Mouse (Mus musculus): ENCODE data around the gene Ncam1. TPM values are rescaled to one million over a fixed set of nuclear protein-coding genes. Genes with fewer than 3 reads are reported as not detected.

The Ncam1 gene
- polyA plus RNA-seq, 1 experiment from 2014 or later = 25.2 TPM

DNA sequence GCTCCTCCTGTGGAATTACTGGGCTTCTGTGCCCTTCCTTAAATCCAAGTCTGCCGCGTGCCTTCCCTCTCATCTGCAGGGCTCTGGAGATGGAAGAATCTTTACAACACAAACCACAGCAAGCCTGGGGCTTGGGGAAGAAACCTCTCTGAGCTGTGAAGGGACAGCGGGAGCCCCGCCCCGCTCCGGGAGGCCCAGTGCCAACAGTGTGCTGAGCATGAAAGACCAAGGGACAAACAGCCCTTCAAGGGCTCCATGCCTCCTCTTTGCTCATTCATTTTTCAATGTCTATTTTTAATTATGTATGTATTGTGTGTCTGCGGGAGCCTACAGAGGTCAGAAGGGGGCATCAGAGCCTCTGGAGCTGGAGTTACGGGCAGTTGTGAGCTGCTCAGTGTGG is 271.4 kb downstream of the Ncam1 start:
- Histone ChIP-seq H3K4me1 (replicated peaks; ENCODE audit: control insufficient read depth, insufficient read depth, low read length) (no peaks in the 10 kb centered on the region), H3K9ac (ENCODE audit: low read length) (no peak overlapping the region), H3K9me3 (ENCODE audit: control insufficient read depth, low read length) (no peaks in the 10 kb centered on the region), H3K36me3 (ENCODE audit: control insufficient read depth, insufficient read depth, low read length) (no peaks in the 10 kb centered on the region), H3K4me2 (ENCODE audit: low read depth, low read length) (no peak overlapping the region), H3K27me3 (ENCODE audit: control insufficient read depth, insufficient read depth, low read depth, low read length) (no peaks in the 10 kb centered on the region), H3K27ac (ENCODE audit: low read length) (no peak overlapping the region), H3K4me3 (ENCODE audit: low read length) (no peak overlapping the region)
- no peak for ATAC-seq (ENCODE audit: low read depth)
- 74% methylated on average over 8 of the region's 8 CpGs for WGBS

- no peak overlapping the region for H3K4me2 ChIP-seq (ENCODE audit: low read depth, low read length)
- ATAC-seq (ENCODE audit: low read depth) = no peak
- H3K9me3 ChIP-seq (ENCODE audit: control insufficient read depth, low read length) = no peaks in the 10 kb centered on the region
- WGBS = 80% methylated on average over 9 of the region's 9 CpGs
- no peaks in the 10 kb centered on the region for H3K36me3 ChIP-seq (ENCODE audit: control insufficient read depth, insufficient read depth, low read length)
- H3K27me3 ChIP-seq (ENCODE audit: control insufficient read depth, insufficient read depth, low read depth, low read length) = no peaks in the 10 kb centered on the region
- H3K4me3 ChIP-seq (ENCODE audit: low read length) = no peak overlapping the region
- no peaks in the 10 kb centered on the region for H3K4me1 ChIP-seq (replicated peaks; ENCODE audit: control insufficient read depth, insufficient read depth, low read length)
- no peak overlapping the region for H3K27ac ChIP-seq (ENCODE audit: low read length)
- H3K9ac ChIP-seq (ENCODE audit: low read length) = no peak overlapping the region
Observed at GRCm38 (mm10) chr9:49524721-49525120, 274.0 kb downstream of the Ncam1 start.

- Histone ChIP-seq H3K9me3 (ENCODE audit: control insufficient read depth, low read length) (no peaks in the 10 kb centered on the region), H3K4me1 (replicated peaks; ENCODE audit: control insufficient read depth, insufficient read depth, low read length) (no peaks in the 10 kb centered on the region), H3K27ac (ENCODE audit: low read length) (no peak overlapping the region), H3K4me3 (ENCODE audit: low read length) (no peak overlapping the region), H3K9ac (ENCODE audit: low read length) (no peak overlapping the region), H3K4me2 (ENCODE audit: low read depth, low read length) (no peak overlapping the region), H3K27me3 (ENCODE audit: control insufficient read depth, insufficient read depth, low read depth, low read length) (no peaks in the 10 kb centered on the region), H3K36me3 (ENCODE audit: control insufficient read depth, insufficient read depth, low read length) (no peaks in the 10 kb centered on the region)
- no peak for ATAC-seq (ENCODE audit: low read depth)
- WGBS = 88% methylated on average over 9 of the region's 9 CpGs
Observed at GRCm38 (mm10) chr9:49523881-49524280, 274.8 kb downstream of the Ncam1 start.

- Histone ChIP-seq H3K27me3 (ENCODE audit: control insufficient read depth, insufficient read depth, low read depth, low read length) (no peaks in the 10 kb centered on the region), H3K4me2 (ENCODE audit: low read depth, low read length) (no peak overlapping the region), H3K9me3 (ENCODE audit: control insufficient read depth, low read length) (no peaks in the 10 kb centered on the region), H3K4me1 (replicated peaks; ENCODE audit: control insufficient read depth, insufficient read depth, low read length) (no peaks in the 10 kb centered on the region), H3K9ac (ENCODE audit: low read length) (no peak overlapping the region), H3K36me3 (ENCODE audit: control insufficient read depth, insufficient read depth, low read length) (no peaks in the 10 kb centered on the region), H3K4me3 (ENCODE audit: low read length) (no peak overlapping the region), H3K27ac (ENCODE audit: low read length) (no peak overlapping the region)
- 73% methylated on average over 2 of the region's 2 CpGs for WGBS
- ATAC-seq (ENCODE audit: low read depth) = no peak
Observed at GRCm38 (mm10) chr9:49514306-49514705, 284.4 kb downstream of the Ncam1 start.

GRCm38 (mm10) chr9:49510666-49511065 is 288.1 kb downstream of the Ncam1 start:
- Histone ChIP-seq H3K27ac (ENCODE audit: low read length) (no peak overlapping the region), H3K36me3 (ENCODE audit: control insufficient read depth, insufficient read depth, low read length) (no peaks in the 10 kb centered on the region), H3K4me3 (ENCODE audit: low read length) (no peak overlapping the region), H3K9me3 (ENCODE audit: control insufficient read depth, low read length) (no peaks in the 10 kb centered on the region), H3K4me1 (replicated peaks; ENCODE audit: control insufficient read depth, insufficient read depth, low read length) (no peaks in the 10 kb centered on the region), H3K9ac (ENCODE audit: low read length) (no peak overlapping the region), H3K4me2 (ENCODE audit: low read depth, low read length) (no peak overlapping the region), H3K27me3 (ENCODE audit: control insufficient read depth, insufficient read depth, low read depth, low read length) (no peaks in the 10 kb centered on the region)
- 84% methylated on average over 4 of the region's 4 CpGs for WGBS
- no peak for ATAC-seq (ENCODE audit: low read depth)

DNA sequence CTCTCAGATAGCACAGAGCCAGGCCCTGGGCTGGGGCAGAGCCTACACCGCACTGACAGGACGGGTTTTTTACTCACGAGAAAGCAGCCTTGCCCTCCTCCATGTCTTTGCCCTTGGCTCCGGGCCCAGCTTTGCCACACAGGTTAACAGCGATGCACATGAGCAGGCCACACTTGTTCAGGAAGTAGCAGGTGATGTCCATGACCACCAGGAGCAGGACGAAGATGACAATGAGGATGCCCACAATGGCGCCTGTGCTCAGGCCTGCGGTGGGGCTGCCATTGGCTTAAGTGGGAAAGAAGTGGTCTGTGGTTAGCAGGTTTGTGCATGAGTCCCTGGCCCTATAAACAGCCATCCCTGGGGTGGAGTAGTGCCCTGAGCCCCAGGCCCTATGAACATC is 289.1 kb downstream of the Ncam1 start:
- no peaks in the 10 kb centered on the region for H3K36me3 ChIP-seq (ENCODE audit: control insufficient read depth, insufficient read depth, low read length)
- H3K4me2 ChIP-seq (ENCODE audit: low read depth, low read length) = no peak overlapping the region
- 88% methylated on average over 8 of the region's 8 CpGs for whole genome bisulfite sequencing
- no peaks in the 10 kb centered on the region for H3K9me3 ChIP-seq (ENCODE audit: control insufficient read depth, low read length)
- H3K4me1 ChIP-seq (replicated peaks; ENCODE audit: control insufficient read depth, insufficient read depth, low read length) = no peaks in the 10 kb centered on the region
- no peaks in the 10 kb centered on the region for H3K27me3 ChIP-seq (ENCODE audit: control insufficient read depth, insufficient read depth, low read depth, low read length)
- H3K9ac ChIP-seq (ENCODE audit: low read length) = no peak overlapping the region
- no peak overlapping the region for H3K4me3 ChIP-seq (ENCODE audit: low read length)
- H3K27ac ChIP-seq (ENCODE audit: low read length) = no peak overlapping the region
- no peak for ATAC-seq (ENCODE audit: low read depth)

- Histone ChIP-seq H3K9ac (ENCODE audit: low read length) (no peak overlapping the region), H3K27me3 (ENCODE audit: control insufficient read depth, insufficient read depth, low read depth, low read length) (no peaks in the 10 kb centered on the region), H3K4me1 (replicated peaks; ENCODE audit: control insufficient read depth, insufficient read depth, low read length) (no peaks in the 10 kb centered on the region), H3K36me3 (ENCODE audit: control insufficient read depth, insufficient read depth, low read length) (no peaks in the 10 kb centered on the region), H3K4me3 (ENCODE audit: low read length) (no peak overlapping the region), H3K4me2 (ENCODE audit: low read depth, low read length) (no peak overlapping the region), H3K9me3 (ENCODE audit: control insufficient read depth, low read length) (no peaks in the 10 kb centered on the region), H3K27ac (ENCODE audit: low read length) (no peak overlapping the region)
- WGBS = 90% methylated on average over 3 of the region's 3 CpGs
- ATAC-seq (ENCODE audit: low read depth) = no peak
Observed at GRCm38 (mm10) chr9:49509094-49509493, 289.6 kb downstream of the Ncam1 start.

- H3K27ac ChIP-seq (ENCODE audit: low read length) = no peak overlapping the region
- no peaks in the 10 kb centered on the region for H3K27me3 ChIP-seq (ENCODE audit: control insufficient read depth, insufficient read depth, low read depth, low read length)
- H3K9me3 ChIP-seq (ENCODE audit: control insufficient read depth, low read length) = no peaks in the 10 kb centered on the region
- 78% methylated on average over 9 of the region's 9 CpGs for WGBS
- ATAC-seq (ENCODE audit: low read depth) = no peak
- H3K36me3 ChIP-seq (ENCODE audit: control insufficient read depth, insufficient read depth, low read length) = no peaks in the 10 kb centered on the region
- no peak overlapping the region for H3K9ac ChIP-seq (ENCODE audit: low read length)
- no peak overlapping the region for H3K4me3 ChIP-seq (ENCODE audit: low read length)
- no peaks in the 10 kb centered on the region for H3K4me1 ChIP-seq (replicated peaks; ENCODE audit: control insufficient read depth, insufficient read depth, low read length)
- H3K4me2 ChIP-seq (ENCODE audit: low read depth, low read length) = no peak overlapping the region
Observed at GRCm38 (mm10) chr9:49507829-49508585, 290.7 kb downstream of the Ncam1 start.

DNA sequence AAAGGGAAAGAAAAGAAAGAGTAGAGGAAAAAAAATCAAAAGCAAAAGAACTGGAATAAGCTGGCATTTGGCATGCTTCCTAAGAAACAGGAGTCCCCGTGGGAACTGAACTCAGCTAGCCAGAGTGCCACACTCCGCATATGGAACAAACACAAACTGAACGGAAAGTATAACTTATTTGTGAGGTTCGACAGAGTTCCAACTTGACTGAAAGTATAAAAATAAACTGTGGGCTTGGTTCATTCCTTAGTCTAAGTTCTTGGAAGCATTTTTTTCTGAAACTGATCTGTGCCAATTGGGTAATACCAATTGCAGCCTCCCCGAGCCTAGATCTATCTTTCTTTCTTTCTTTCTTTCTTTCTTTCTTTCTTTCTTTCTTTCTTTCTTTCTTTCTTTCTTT is 294.1 kb downstream of the Ncam1 start:
- no peaks in the 10 kb centered on the region for H3K27me3 ChIP-seq (ENCODE audit: control insufficient read depth, insufficient read depth, low read depth, low read length)
- H3K36me3 ChIP-seq (ENCODE audit: control insufficient read depth, insufficient read depth, low read length) = no peaks in the 10 kb centered on the region
- no peak overlapping the region for H3K4me2 ChIP-seq (ENCODE audit: low read depth, low read length)
- no peaks in the 10 kb centered on the region for H3K9me3 ChIP-seq (ENCODE audit: control insufficient read depth, low read length)
- no peaks in the 10 kb centered on the region for H3K4me1 ChIP-seq (replicated peaks; ENCODE audit: control insufficient read depth, insufficient read depth, low read length)
- 56% methylated on average over 5 of the region's 5 CpGs for WGBS
- H3K27ac ChIP-seq (ENCODE audit: low read length) = no peak overlapping the region
- ATAC-seq (ENCODE audit: low read depth) = no peak
- H3K9ac ChIP-seq (ENCODE audit: low read length) = no peak overlapping the region
- no peak overlapping the region for H3K4me3 ChIP-seq (ENCODE audit: low read length)

GRCm38 (mm10) chr9:49502245-49502644 is 296.5 kb downstream of the Ncam1 start:
- no peak overlapping the region for H3K4me2 ChIP-seq (ENCODE audit: low read depth, low read length)
- no peaks in the 10 kb centered on the region for H3K9me3 ChIP-seq (ENCODE audit: control insufficient read depth, low read length)
- H3K4me1 ChIP-seq (replicated peaks; ENCODE audit: control insufficient read depth, insufficient read depth, low read length) = no peaks in the 10 kb centered on the region
- ATAC-seq (ENCODE audit: low read depth) = no peak
- no peaks in the 10 kb centered on the region for H3K36me3 ChIP-seq (ENCODE audit: control insufficient read depth, insufficient read depth, low read length)
- no peak overlapping the region for H3K4me3 ChIP-seq (ENCODE audit: low read length)
- no peak overlapping the region for H3K27ac ChIP-seq (ENCODE audit: low read length)
- H3K9ac ChIP-seq (ENCODE audit: low read length) = no peak overlapping the region
- H3K27me3 ChIP-seq (ENCODE audit: control insufficient read depth, insufficient read depth, low read depth, low read length) = no peaks in the 10 kb centered on the region
- 80% methylated on average over 4 of the region's 4 CpGs for WGBS

All from lung, embryonic 16.5 days (tissue).